Mouse (Mus musculus) adrenal gland, postnatal 25 days (tissue): ENCODE measurements around the gene Oip5. TPM values are rescaled to one million over a fixed set of nuclear protein-coding genes. Genes with fewer than 3 reads are reported as not detected.
"Not testable (repeated sequence)": the region's sequence is repeated elsewhere in the genome, so short reads cannot be mapped to it uniquely, and the experiment has no call there.

Source experiments
- DNase-seq: peaks from one replicate; pipeline ENCODE4 v3.0.0; 2021; ENCODE audit warnings: mixed read lengths
- long read RNA-seq: library from polyadenylated mRNA; stranded (forward); transcript quantifications from one replicate; pipeline ENCODE4 v2.0.0, GENCODE M21; 2021
- total RNA-seq: library from RNA; stranded (reverse); gene quantifications from 2 replicates; pipeline ENCODE4 v1.2.3, GENCODE M21; 2021

Gene Oip5
- total RNA-seq, result 3.0 and 4.2 TPM in 2 replicates
- long read RNA-seq, partial matches to known transcripts, result 0 of 4 reads
- long read RNA-seq, other reads (novel, unspliced or antisense), result 0 of 4 reads

GRCm38 (mm10) chr2:119618199-119618982 is at the start of gene Oip5, which contains the start of gene Nusap1:
Gene Oip5 (minus strand): TSS chr2:119618469.
Gene Nusap1 (plus strand): TSS chr2:119618298.
- DNase-seq, result peak; percentile 86

DNA sequence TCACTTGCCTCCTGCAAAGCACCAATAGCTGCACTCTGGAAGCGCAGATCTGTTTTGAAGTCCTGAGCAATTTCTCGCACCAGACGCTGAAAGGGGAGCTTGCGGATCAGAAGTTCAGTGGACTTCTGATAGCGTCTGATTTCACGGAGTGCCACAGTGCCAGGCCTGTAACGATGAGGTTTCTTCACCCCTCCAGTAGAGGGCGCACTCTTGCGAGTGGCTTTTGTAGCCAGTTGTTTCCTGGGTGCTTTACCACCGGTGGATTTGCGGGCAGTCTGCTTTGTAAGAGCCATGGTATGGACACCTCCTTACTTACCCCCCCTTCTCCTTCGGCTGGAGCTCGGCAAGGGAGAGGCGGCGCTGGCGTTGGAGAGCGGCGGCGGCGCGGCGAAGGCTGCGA is 47.5 kb upstream of the Oip5 start:
- not testable (repeated sequence) for DNase-seq

DNA sequence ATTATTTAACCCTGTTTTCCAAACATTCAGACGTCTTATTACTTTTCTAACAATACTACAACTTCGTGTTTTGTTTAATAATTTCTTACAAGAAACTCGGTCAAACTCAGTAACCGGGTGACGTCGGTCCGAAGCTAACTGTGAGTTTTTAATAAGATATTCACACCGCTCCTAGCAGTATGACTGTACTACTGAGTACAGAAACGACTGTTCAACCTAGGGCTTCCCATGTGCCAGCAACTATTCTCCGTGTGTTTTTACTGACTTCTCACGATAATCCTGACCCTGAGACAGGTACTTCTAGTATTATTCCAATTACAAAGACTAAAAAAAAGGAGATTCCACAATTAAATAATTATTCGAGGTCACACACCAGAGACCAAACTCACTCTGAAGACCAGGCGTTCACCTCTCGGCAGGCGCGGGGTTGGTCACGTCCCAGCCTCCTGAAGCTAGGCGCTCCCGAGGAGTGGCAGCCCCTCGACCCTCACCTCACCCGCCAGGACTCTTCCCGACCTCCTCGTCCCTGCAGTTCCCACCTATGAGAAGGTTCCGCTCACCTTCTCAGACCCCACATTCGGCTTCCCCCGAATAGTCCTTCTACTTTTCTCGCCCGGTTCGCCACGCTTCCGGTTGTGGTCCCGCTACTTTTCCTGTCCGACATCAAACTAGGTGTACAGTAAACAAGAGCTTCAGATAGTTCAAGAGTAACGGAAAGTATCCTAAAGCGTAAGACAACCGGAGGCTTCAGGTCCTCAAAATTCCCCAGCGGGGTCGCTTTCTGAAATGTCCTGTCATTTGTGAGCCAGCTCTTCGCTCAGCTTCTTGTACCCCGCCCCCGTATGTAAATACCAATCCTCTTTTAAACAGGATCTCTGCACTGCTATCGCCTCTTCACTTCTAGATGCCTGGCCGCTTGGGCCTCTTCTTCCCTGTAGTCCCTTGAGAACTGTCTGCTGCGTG is 44.2 kb upstream of the Oip5 start, which contains the start of gene Ndufaf1:
Gene Ndufaf1, minus strand, starts transcription at position 608 of the 963 bp plus-strand sequence.
- peak; percentile 75 for DNase-seq

DNA sequence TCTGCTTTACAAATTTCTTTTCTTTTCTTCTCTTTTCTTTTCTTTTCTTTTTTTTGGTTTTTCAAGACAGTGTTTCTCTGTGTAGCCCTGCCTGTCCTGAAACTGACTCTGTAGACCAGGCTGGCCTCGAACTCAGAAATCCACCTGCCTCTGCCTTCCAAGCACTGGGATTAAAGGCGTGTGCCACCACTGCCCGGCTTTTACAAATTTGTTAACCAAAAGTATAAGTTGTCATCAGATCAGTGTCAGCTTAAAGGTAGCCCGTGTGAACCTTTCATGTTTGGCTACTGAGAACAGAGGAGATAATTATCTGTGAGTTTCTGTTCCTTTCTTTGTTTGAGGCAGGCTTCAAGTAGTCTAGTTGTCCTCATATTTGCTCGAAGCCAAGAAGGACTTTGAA is 26.0 kb upstream of the Oip5 start:
- no peak for DNase-seq

DNA sequence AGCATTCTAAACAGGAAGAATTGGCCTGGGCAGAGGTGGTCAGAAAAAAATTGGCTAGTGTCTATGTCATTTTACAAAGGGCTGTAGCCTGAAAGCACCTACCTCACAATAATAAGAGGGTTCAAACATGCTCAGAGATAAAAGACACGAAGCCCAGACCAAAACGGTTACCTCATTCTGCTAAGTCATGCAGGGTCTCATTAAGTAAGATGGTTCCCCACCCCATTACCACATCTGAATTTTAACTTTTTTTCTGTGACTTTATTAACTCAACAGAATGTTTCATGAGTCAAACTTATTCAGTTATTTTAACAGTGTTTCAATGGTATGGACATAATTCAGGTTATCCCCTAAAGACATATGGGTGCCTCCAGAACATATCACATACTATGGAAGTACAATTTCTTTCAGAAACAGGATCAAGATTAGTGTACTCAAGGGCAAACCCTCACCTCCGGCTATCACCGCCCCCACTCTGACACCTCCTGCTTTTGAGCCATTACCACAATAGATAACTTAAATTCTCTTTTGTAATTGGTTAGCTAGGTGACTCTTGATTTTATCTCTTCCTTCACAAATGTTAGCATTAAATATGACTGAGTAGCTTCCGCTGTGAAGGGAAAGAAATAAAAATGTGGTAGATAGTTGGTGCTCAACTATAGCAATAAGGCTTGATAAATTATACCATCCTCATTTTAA is 23.1 kb upstream of the Oip5 start:
- DNase-seq, result no peak

DNA sequence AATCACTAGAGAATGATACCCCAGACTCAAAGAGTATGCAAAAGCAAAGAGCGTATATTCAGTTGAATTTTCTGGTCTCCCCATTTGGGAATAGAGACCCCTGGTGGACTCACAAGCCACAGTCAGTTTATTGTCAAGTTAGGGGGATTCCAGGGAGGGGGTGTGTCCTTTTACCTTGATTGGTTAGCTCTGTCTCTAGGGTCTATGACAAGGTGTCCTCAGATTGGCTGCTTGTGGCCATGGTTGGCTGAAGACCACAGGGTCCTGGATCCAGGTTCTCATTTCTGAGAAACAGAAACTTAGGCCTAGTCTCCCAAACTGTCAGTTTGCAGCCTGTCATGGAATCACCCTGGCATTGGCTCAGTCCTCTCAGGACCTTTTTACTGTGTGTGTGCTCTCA is 18.5 kb upstream of the Oip5 start:
- no peak for DNase-seq

GRCm38 (mm10) chr2:119621302-119621701 is 3.0 kb upstream of the Oip5 start:
- DNase-seq, result no peak

GRCm38 (mm10) chr2:119619002-119619401 is 733 bp upstream of the Oip5 start:
- DNase-seq, result not testable (repeated sequence)

DNA sequence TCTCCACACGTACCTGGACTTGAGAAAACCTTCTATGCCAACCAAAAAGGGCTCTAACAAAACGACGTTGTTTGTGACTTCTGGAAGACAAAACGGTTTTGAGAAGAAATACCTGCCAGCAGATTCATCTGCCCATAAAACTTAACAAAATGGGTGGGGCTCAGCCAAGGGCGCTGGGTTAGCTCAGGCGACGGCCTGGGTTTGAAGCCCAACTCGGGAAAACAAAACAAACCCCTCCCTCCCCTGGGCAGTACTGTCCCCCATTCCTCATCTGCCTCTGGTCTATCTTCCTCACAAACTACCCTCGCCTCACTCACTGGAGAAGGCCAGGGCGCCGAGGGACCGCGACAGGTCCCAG is 449 bp downstream of the Oip5 start:
- no peak for DNase-seq

GRCm38 (mm10) chr2:119607023-119607422 is 11.2 kb downstream of the Oip5 start:
- DNase-seq, result no peak

DNA sequence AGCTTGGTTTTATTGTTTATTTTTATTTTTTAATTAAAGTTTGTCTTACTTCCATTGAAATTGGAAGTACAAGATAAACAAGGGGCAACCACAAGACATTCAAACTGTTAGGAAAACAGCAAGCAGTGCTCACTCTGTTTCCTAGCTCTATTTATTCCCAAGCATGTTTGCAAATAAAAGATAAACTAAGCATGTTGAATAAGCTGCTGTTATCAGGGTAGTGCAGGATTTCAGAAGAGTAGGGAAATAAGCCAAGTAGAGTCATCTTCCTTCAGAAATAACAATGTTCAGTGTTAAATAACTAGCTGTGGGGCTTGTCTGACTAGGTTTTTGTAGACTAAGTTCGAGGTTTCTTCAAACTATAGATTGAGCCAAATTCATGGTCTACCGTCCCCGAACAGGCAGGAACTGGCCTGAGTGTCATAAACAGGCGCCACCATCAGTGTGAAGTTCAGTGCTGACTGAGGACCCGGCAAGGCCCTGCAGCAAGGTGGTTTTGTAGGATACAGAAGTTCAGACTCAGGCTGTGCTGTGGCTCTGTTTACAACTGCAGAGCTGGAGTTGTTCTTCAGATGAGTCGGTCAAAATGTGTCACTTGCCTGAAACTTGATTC is 12.8 kb downstream of the Oip5 start:
- no peak for DNase-seq

DNA sequence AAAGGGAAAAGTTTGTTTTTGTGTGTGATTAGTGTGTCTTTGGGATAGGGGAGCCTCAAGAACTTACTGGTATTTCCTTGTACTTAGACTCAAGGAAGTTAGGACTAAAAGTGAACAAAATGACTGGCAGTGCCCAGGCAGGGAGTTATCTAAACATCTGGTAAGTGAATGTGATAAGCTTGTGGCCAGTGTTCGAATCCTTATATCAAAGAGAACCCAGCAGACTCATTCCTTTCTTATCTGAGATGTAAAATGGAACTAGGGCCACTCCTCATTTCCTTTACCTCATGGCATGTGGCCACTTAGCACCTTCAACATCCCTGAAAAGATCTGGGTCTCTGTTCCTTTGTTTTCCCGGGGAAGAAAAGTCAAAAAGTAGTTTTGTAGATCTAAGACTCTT is 14.4 kb downstream of the Oip5 start:
- no peak for DNase-seq

GRCm38 (mm10) chr2:119602488-119602887 is 15.8 kb downstream of the Oip5 start:
- no peak for DNase-seq

DNA sequence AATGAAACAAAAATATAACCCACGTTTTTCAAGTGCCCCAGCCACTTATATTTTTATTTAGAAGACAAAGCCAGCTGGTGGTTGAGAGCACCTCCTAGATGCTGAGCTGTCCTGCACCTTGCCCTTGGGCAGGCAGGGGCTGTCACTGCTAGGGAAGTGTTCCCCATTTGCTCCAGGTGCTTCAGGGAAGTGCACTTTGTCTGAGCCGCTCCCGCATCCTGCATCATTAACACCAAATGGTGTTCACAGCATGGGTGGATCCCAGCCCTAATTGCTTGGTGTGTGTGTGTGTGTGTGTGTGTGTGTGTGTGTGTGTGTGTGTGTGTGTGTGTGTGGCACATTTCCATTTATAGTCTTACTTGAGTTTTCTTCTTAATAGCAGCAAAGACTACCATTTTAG is 16.7 kb downstream of the Oip5 start:
- not testable (repeated sequence) for DNase-seq

DNA sequence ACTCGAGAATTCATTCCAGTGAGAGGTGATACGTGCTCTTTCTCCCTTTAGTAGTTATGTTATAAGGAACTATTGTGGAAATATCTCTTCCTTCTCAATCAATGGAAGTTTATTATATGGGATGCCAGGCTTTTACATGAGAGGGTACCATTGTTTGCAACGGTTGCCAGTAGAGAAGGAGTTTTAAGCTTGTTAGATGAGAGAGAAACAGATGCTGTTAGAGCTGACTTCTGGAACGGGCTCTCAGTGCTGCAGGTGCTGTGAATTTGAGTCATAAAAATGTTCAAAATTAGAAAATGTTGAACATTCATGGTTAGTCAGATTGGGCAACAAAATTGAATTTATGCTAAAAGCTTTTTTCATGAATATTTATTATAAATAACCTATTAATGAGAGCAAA is 17.2 kb downstream of the Oip5 start:
- DNase-seq, result no peak

GRCm38 (mm10) chr2:119596781-119597330 is 21.4 kb downstream of the Oip5 start:
- DNase-seq, result no peak

DNA sequence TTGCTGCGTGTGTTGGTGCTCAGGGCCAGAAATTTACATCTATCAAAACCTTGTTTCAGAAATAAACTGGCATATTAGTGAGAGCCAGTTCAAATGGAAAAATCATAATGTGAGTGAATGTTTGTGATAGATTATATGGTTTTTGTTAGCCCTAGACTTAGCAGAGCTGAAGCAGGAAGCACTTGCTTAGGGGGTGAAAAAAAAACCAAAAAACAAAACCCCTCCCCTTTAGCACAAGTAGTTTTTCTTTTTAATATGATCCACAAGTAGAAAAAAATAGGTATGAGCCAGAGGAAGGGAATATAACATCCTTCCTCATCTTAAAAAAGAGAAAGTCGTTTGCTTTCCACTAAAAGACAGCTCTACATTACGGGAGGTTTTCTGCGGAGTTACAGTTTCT is 23.0 kb downstream of the Oip5 start:
- DNase-seq, result no peak

- DNase-seq, result peak; percentile 94
These were observed 23.9 kb downstream of the Oip5 start for GRCm38 (mm10) chr2:119594113-119594981.

- no peak for DNase-seq
These were observed 24.5 kb downstream of the Oip5 start for GRCm38 (mm10) chr2:119593765-119594112.

GRCm38 (mm10) chr2:119591247-119591646 is 27.0 kb downstream of the Oip5 start:
- no peak for DNase-seq

GRCm38 (mm10) chr2:119587383-119587782 is 30.9 kb downstream of the Oip5 start:
- peak; percentile 61 for DNase-seq
